In genomic region chr6:140512016-140512415, GRCm38 (mm10) we compare ENCODE assay signal across 19 mouse cellular contexts.
DNase-seq lines count a peak whose midpoint lies in the region; ATAC-seq and TF ChIP-seq lines count a peak whose summit lies in the region.
"Had no signal": no experiment of that assay in that cellular context is flagged by ENCODE, and none has a peak within 500 bp of the region (broad histone marks: within the 10 kb centered on the region; RNA-seq: fewer than 3 reads in every experiment).

No protein-coding gene starts in this region.

- H3K79me2 ChIP-seq in myocyte (ENCODE audit: control insufficient read depth, insufficient read depth): peaks cover 13% of the 10 kb centered on the region

- no peak for TF ChIP-seq CTCF in hindbrain, postnatal 0 days (IDR thresholded peaks at IDR 0.05; ENCODE audit: low read depth)

- no peak for TF ChIP-seq POLR2A in myocyte (IDR thresholded peaks at IDR 0.05; ENCODE audit: insufficient read length, low read depth)

- H3K27ac ChIP-seq in hindbrain, embryonic 10.5 days: peak overlapping the region; percentile 3; the same call in 1 of the 2 replicates
- H3K27ac ChIP-seq in hindbrain, postnatal 0 days: no peak overlapping the region
- peak overlapping the region; percentile 30; the same call in 1 of the 2 replicates for H3K27ac ChIP-seq in midbrain, embryonic 13.5 days
- H3K27ac ChIP-seq in midbrain, embryonic 14.5 days (replicated peaks; ENCODE audit: low read depth, low read length): no peak overlapping the region
- H3K27ac ChIP-seq: embryonic facial prominence, embryonic 12.5 days; hindbrain, embryonic 12.5 days; liver, embryonic 14.5 days had no signal

- ATAC-seq in hindbrain, postnatal 0 days: no peak
- no peak for ATAC-seq in midbrain, embryonic 13.5 days
- ATAC-seq in midbrain, embryonic 14.5 days (ENCODE audit: low FRiP score, low TSS enrichment): no peak
- no peak for ATAC-seq in monocyte, adult 5-6 weeks (replicated peaks; ENCODE audit: insufficient number of reproducible peaks, low FRiP score, low TSS enrichment, poor library complexity, severe bottlenecking)
- ATAC-seq: forebrain, embryonic 14.5 days; lung, postnatal 0 days had no signal

- no peaks in the 10 kb centered on the region for H3K27me3 ChIP-seq in hindbrain, embryonic 10.5 days (ENCODE audit: insufficient read depth, poor library complexity, severe bottlenecking)
- no peaks in the 10 kb centered on the region for H3K27me3 ChIP-seq in hindbrain, postnatal 0 days (ENCODE audit: insufficient read depth, low read length)
- H3K27me3 ChIP-seq in midbrain, embryonic 13.5 days: no peaks in the 10 kb centered on the region
- H3K27me3 ChIP-seq in midbrain, embryonic 14.5 days (ENCODE audit: control insufficient read depth, insufficient read depth, low read length): no peaks in the 10 kb centered on the region
- H3K27me3 ChIP-seq in myocyte (ENCODE audit: control insufficient read depth, insufficient read depth, insufficient read length): no peaks in the 10 kb centered on the region
- H3K27me3 ChIP-seq: embryonic facial prominence, embryonic 12.5 days; hindbrain, embryonic 12.5 days had no signal

- H3K4me2 ChIP-seq in hindbrain, postnatal 0 days (ENCODE audit: low read depth, low read length): no peak overlapping the region
- H3K4me2 ChIP-seq in midbrain, embryonic 13.5 days (replicated peaks): no peak overlapping the region
- H3K4me2 ChIP-seq in midbrain, embryonic 14.5 days (ENCODE audit: low read length): no peak overlapping the region
- H3K4me2 ChIP-seq in myocyte (ENCODE audit: low read depth): peak overlapping the region; percentile 84
- H3K4me2 ChIP-seq: embryonic facial prominence, embryonic 12.5 days; hindbrain, embryonic 12.5 days had no signal

- peaks cover 50% of the 10 kb centered on the region for H3K4me1 ChIP-seq in hindbrain, embryonic 10.5 days (replicated peaks)
- no peaks in the 10 kb centered on the region; the same call in 1 of the 2 replicates for H3K4me1 ChIP-seq in hindbrain, postnatal 0 days (ENCODE audit: insufficient read depth, low read length)
- H3K4me1 ChIP-seq in midbrain, embryonic 13.5 days (replicated peaks): peaks cover 56% of the 10 kb centered on the region
- peaks cover 20% of the 10 kb centered on the region for H3K4me1 ChIP-seq in midbrain, embryonic 14.5 days (ENCODE audit: control insufficient read depth, insufficient read depth, low read length)

- no peaks in the 10 kb centered on the region for H3K36me3 ChIP-seq in hindbrain, embryonic 10.5 days
- H3K36me3 ChIP-seq in hindbrain, postnatal 0 days (ENCODE audit: insufficient read depth, low read length): no peaks in the 10 kb centered on the region
- no peaks in the 10 kb centered on the region for H3K36me3 ChIP-seq in midbrain, embryonic 13.5 days
- no peaks in the 10 kb centered on the region for H3K36me3 ChIP-seq in midbrain, embryonic 14.5 days (ENCODE audit: control insufficient read depth, insufficient read depth, low read length)
- H3K36me3 ChIP-seq in myocyte (ENCODE audit: control insufficient read depth, insufficient read depth): no peaks in the 10 kb centered on the region
- H3K36me3 ChIP-seq: embryonic facial prominence, embryonic 12.5 days; hindbrain, embryonic 12.5 days had no signal

- DNase-seq in hindbrain, embryonic 10.5 days (ENCODE audit: low spot score): no peak
- no peak for DNase-seq in hindbrain, postnatal 0 days (ENCODE audit: low spot score)
- no peak for DNase-seq in midbrain, embryonic 14.5 days
- DNase-seq in brain, adult 2 months (ENCODE audit: low read depth, low spot score): peak; percentile 35
- DNase-seq in urinary bladder, postnatal 10 days (ENCODE audit: low spot score): no peak
- DNase-seq: gastrocnemius, postnatal 10 days; kidney, adult 18-20 months; kidney, postnatal 25 days; left cerebral cortex, postnatal 4 days; right cerebral cortex, adult 18-20 months; thymus, postnatal 25 days had no signal

- H3K9ac ChIP-seq in hindbrain, postnatal 0 days (replicated peaks; ENCODE audit: low read length): no peak overlapping the region
- H3K9ac ChIP-seq in midbrain, embryonic 13.5 days (replicated peaks): no peak overlapping the region
- no peak overlapping the region for H3K9ac ChIP-seq in midbrain, embryonic 14.5 days (replicated peaks; ENCODE audit: low read length)
- H3K9ac ChIP-seq: embryonic facial prominence, embryonic 12.5 days; hindbrain, embryonic 12.5 days; liver, embryonic 14.5 days had no signal

- H3ac ChIP-seq in myocyte (ENCODE audit: control insufficient read depth, insufficient read length): no peak overlapping the region

- H3K4me3 ChIP-seq in hindbrain, embryonic 10.5 days: no peak overlapping the region
- no peak overlapping the region for H3K4me3 ChIP-seq in hindbrain, postnatal 0 days (ENCODE audit: low read length)
- no peak overlapping the region for H3K4me3 ChIP-seq in midbrain, embryonic 13.5 days (replicated peaks)
- H3K4me3 ChIP-seq in midbrain, embryonic 14.5 days (replicated peaks; ENCODE audit: low read depth, low read length): no peak overlapping the region
- H3K4me3 ChIP-seq in myocyte: no peak overlapping the region
- H3K4me3 ChIP-seq: embryonic facial prominence, embryonic 12.5 days; hindbrain, embryonic 12.5 days had no signal

- no peaks in the 10 kb centered on the region for H3K9me3 ChIP-seq in hindbrain, embryonic 10.5 days
- no peaks in the 10 kb centered on the region for H3K9me3 ChIP-seq in hindbrain, postnatal 0 days (ENCODE audit: low read length)
- H3K9me3 ChIP-seq in midbrain, embryonic 13.5 days: no peaks in the 10 kb centered on the region
- H3K9me3 ChIP-seq in midbrain, embryonic 14.5 days (ENCODE audit: control insufficient read depth, low read length): no peaks in the 10 kb centered on the region
- H3K9me3 ChIP-seq: embryonic facial prominence, embryonic 12.5 days; hindbrain, embryonic 12.5 days had no signal

- 84% methylated on average over 1 of the region's 1 CpGs for WGBS in hindbrain, embryonic 10.5 days
- 68% methylated on average over 1 of the region's 1 CpGs for WGBS in hindbrain, postnatal 0 days
- 57% methylated on average over 1 of the region's 1 CpGs for WGBS in midbrain, embryonic 13.5 days
- 79% methylated on average over 1 of the region's 1 CpGs for WGBS in midbrain, embryonic 14.5 days

TF ChIP-seq in myocyte, 11 proteins besides CTCF, POLR2A, EP300 and RAD21:
- TF ChIP-seq CEBPB (IDR thresholded peaks at IDR 0.05; ENCODE audit: insufficient read depth, poor library complexity, severe bottlenecking) (no peak), E2F4 (IDR thresholded peaks at IDR 0.05; ENCODE audit: insufficient read depth) (no peak), POLR2AphosphoS2 (IDR thresholded peaks at IDR 0.05; ENCODE audit: insufficient read length, low read depth) (no peak)

Comparison
In these comparisons a context has a peak if more than half of its experiments do, and no peak if none do; other contexts are left out.
1. H3K27ac ChIP-seq: peak in hindbrain, embryonic 10.5 days (single experiment) and midbrain, embryonic 13.5 days (single experiment); none in hindbrain, postnatal 0 days (single experiment) and midbrain, embryonic 14.5 days (single experiment).